Mouse (Mus musculus) B cell, adult 62 days (primary cell): ENCODE data around the gene Olfr481. TPM values are rescaled to one million over a fixed set of nuclear protein-coding genes. Genes with fewer than 3 reads are reported as not detected.

Source experiments
- total RNA-seq: library from RNA; stranded (reverse); gene quantifications from 4 replicates; pipeline ENCODE4 v1.2.4, GENCODE M21; 2023

Gene Olfr481
- total RNA-seq = not detected in 4 replicates

GRCm38 (mm10) chr7:108079555-108079954, at the start of gene Olfr481:
Olfr481 (plus strand) TSS chr7:108079855.

GRCm38 (mm10) chr7:108033889-108034288, 45.8 kb upstream of the Olfr481 start, which contains the start of gene Olfr478:
Olfr478 (minus strand) TSS chr7:108033989.

GRCm38 (mm10) chr7:108050393-108050792, 29.3 kb upstream of the Olfr481 start, which contains the start of gene Olfr479:
Olfr479 (plus strand) TSS chr7:108050693.

GRCm38 (mm10) chr7:108067246-108067645, 12.4 kb upstream of the Olfr481 start, which contains the start of gene Olfr480:
Olfr480 (minus strand) TSS chr7:108067346.

GRCm38 (mm10) chr7:108097486-108097885, 17.8 kb downstream of the Olfr481 start, which contains the start of gene Olfr482:
Olfr482 (minus strand) TSS chr7:108097586.

GRCm38 (mm10) chr7:108100549-108100948, 20.9 kb downstream of the Olfr481 start, which contains the start of gene Olfr483:
Olfr483 (plus strand) TSS chr7:108100849.

GRCm38 (mm10) chr7:108127349-108127748, 47.7 kb downstream of the Olfr481 start, which contains the start of gene Olfr484:
Olfr484 (minus strand) TSS chr7:108127449.

Other genes starting within 250 kb of the Olfr481 start
- gene Olfr470, start 232.4 kb upstream of the Olfr481 start, total RNA-seq = not detected in 4 replicates
- 0.09 to 0.14 TPM in 2 of 4 replicates, not detected in the others for gene Olfr472, start 182.0 kb upstream of the Olfr481 start, total RNA-seq
- not detected in 4 replicates for gene Olfr473, start 149.4 kb upstream of the Olfr481 start, total RNA-seq
- gene Olfr474, start 125.2 kb upstream of the Olfr481 start, total RNA-seq = not detected in 4 replicates
- not detected in 4 replicates for gene Olfr476, start 115.1 kb upstream of the Olfr481 start, total RNA-seq
- not detected in 4 replicates for gene Olfr477, start 93.2 kb upstream of the Olfr481 start, total RNA-seq
- not detected in 4 replicates for gene Olfr478, start 45.9 kb upstream of the Olfr481 start, total RNA-seq
- not detected in 4 replicates for gene Olfr479, start 29.2 kb upstream of the Olfr481 start, total RNA-seq
- not detected in 4 replicates for gene Olfr480, start 12.5 kb upstream of the Olfr481 start, total RNA-seq
- 0.77 to 1.7 TPM (median 1.5 TPM) in 4 replicates for gene Olfr482, start 17.7 kb downstream of the Olfr481 start, total RNA-seq
- not detected in 4 replicates for gene Olfr483, start 21.0 kb downstream of the Olfr481 start, total RNA-seq
- gene Olfr484, start 47.6 kb downstream of the Olfr481 start, total RNA-seq = not detected in 4 replicates
- not detected in 4 replicates for gene Olfr485, start 80.0 kb downstream of the Olfr481 start, total RNA-seq
- not detected in 4 replicates for gene Olfr486, start 92.9 kb downstream of the Olfr481 start, total RNA-seq
- not detected in 4 replicates for gene Olfr487, start 134.8 kb downstream of the Olfr481 start, total RNA-seq
- not detected in 4 replicates for gene Olfr488, start 178.5 kb downstream of the Olfr481 start, total RNA-seq
- gene Olfr490, start 209.1 kb downstream of the Olfr481 start, total RNA-seq = not detected in 4 replicates
- not detected in 4 replicates for gene Olfr491, start 233.6 kb downstream of the Olfr481 start, total RNA-seq
- gene Olfr492, start 243.8 kb downstream of the Olfr481 start, total RNA-seq = not detected in 4 replicates